8 mouse cellular contexts compared by ENCODE assay signal in genomic region chr11:75732434-75733226, GRCm38 (mm10). TPM values are rescaled to one million over a fixed set of nuclear protein-coding genes. Genes with fewer than 3 reads are reported as not detected.
A peak's percentile ranks its signal among the peaks of the same experiment; 100 is the strongest.
DNase-seq lines count a peak whose midpoint lies in the region; ATAC-seq lines count a peak whose summit lies in the region.

Gene Ywhae (plus strand): TSS chr11:75732869.

- no peaks in the 10 kb centered on the region for H3K27me3 ChIP-seq in megakaryocyte, embryonic 14.5 days (replicated peaks)

- ATAC-seq in common myeloid progenitor, adult 5-6 weeks (replicated peaks; ENCODE audit: low read depth, poor library complexity, severe bottlenecking), result peak; percentile 81

- peaks cover 18% of the 10 kb centered on the region for H3K36me3 ChIP-seq in megakaryocyte, embryonic 14.5 days (replicated peaks; ENCODE audit: low read length)

- H3K9me3 ChIP-seq in megakaryocyte, embryonic 14.5 days, result no peaks in the 10 kb centered on the region

- H3K4me3 ChIP-seq in megakaryocyte, embryonic 14.5 days (replicated peaks), result peak within 1 kb of the TSS; percentile 99

- H3K4me1 ChIP-seq in megakaryocyte, embryonic 14.5 days, result peaks cover 69% of the 10 kb centered on the region

- DNase-seq in ZHBTc4 (ENCODE audit: low read depth, low spot score), result peak; percentile 98
- peak; percentile 77 to 86 for DNase-seq in gastrocnemius, adult 8-10 months (ENCODE audit: low spot score in 2 of 2)
- peak; percentile 62 for DNase-seq in hindlimb bud, embryonic 11.5 days (ENCODE audit: extremely low spot score, low read depth, low spot score)
- peak; percentile 84 to 90 for DNase-seq in left cerebral cortex, adult 8-10 months (ENCODE audit: low spot score in 2 of 2)
- DNase-seq in right cerebral cortex, postnatal 10 days (ENCODE audit: low spot score in 2 of 2), result peak; percentile 95 to 96
- peak; percentile 86 to 90 for DNase-seq in urinary bladder, postnatal 36 days (ENCODE audit: low spot score in 2 of 2)

RNA-seq across cellular contexts. Expression of gene Ywhae, which starts in this region (rescaled TPM):
- 384 and 653 TPM in 2 replicates for total RNA-seq in common myeloid progenitor, adult 5-6 weeks (2017)
- 100 to 1,000 TPM; 440 to 558 (median 522) TPM for total RNA-seq in gastrocnemius, adult 8-10 months (2022)
- 1,000 to 10,000 TPM; 1,072 to 1,190 (median 1,127) TPM for total RNA-seq in left cerebral cortex, adult 8-10 months (2022)
- 32.8 and 324 TPM in 2 replicates for polyA plus RNA-seq in megakaryocyte, embryonic 14.5 days (2012; ENCODE audit: insufficient read depth, low replicate concordance)

Comparison
In these comparisons a context has a peak if more than half of its experiments do, and no peak if none do; other contexts are left out.
1. Peak in every context shown above with its lines: DNase-seq, ATAC-seq and H3K4me3 ChIP-seq.